Comparison of ENCODE assay signal across 19 mouse cellular contexts in genomic region chr6:140786058-140786457, GRCm38 (mm10). TPM values are rescaled to one million over a fixed set of nuclear protein-coding genes. Genes with fewer than 3 reads are reported as not detected.
DNase-seq lines count a peak whose midpoint lies in the region; ATAC-seq and TF ChIP-seq lines count a peak whose summit lies in the region.
"Had no signal": no experiment of that assay in that cellular context is flagged by ENCODE, and none has a peak within 500 bp of the region (broad histone marks: within the 10 kb centered on the region; RNA-seq: fewer than 3 reads in every experiment).

No protein-coding gene starts in this region.

- H3K9me3 ChIP-seq in heart, embryonic 11.5 days (replicated peaks; ENCODE audit: control insufficient read depth, low read length) = no peaks in the 10 kb centered on the region
- H3K9me3 ChIP-seq in kidney, embryonic 16.5 days (ENCODE audit: low read length) = no peaks in the 10 kb centered on the region
- no peaks in the 10 kb centered on the region for H3K9me3 ChIP-seq in midbrain, postnatal 0 days (ENCODE audit: low read length)
- H3K9me3 ChIP-seq: embryonic facial prominence, embryonic 12.5 days; forebrain, embryonic 13.5 days; heart, embryonic 13.5 days; limb, embryonic 12.5 days; midbrain, embryonic 13.5 days had no signal

- 49% methylated on average over 2 of the region's 2 CpGs for WGBS in heart, embryonic 11.5 days (ENCODE audit: insufficient replicate concordance)
- 26% methylated on average over 2 of the region's 2 CpGs for WGBS in kidney, embryonic 16.5 days
- WGBS in midbrain, postnatal 0 days = 70% methylated on average over 2 of the region's 2 CpGs

- no peaks in the 10 kb centered on the region for H3K4me1 ChIP-seq in heart, embryonic 11.5 days (ENCODE audit: control insufficient read depth, insufficient read depth, low read length)
- H3K4me1 ChIP-seq in kidney, embryonic 16.5 days (ENCODE audit: insufficient read depth, low read length) = peaks cover 8% of the 10 kb centered on the region; the same call in 1 of the 2 replicates
- no peaks in the 10 kb centered on the region for H3K4me1 ChIP-seq in midbrain, postnatal 0 days (ENCODE audit: insufficient read depth, low read length)
- H3K4me1 ChIP-seq: forebrain, embryonic 13.5 days; heart, embryonic 13.5 days; limb, embryonic 12.5 days; midbrain, embryonic 13.5 days had no signal

- no peak for TF ChIP-seq CTCF in midbrain, postnatal 0 days (IDR thresholded peaks at IDR 0.05)

- DNase-seq in heart, adult 8-10 months (ENCODE audit: low spot score) = no peak
- DNase-seq in heart, postnatal 4 days = peak; percentile 11
- peak; percentile 50 for DNase-seq in lung, postnatal 10 days
- DNase-seq in midbrain, postnatal 0 days (ENCODE audit: low spot score) = no peak
- DNase-seq in layer of hippocampus, postnatal 10 days (ENCODE audit: low spot score in 2 of 2) = no peak
- DNase-seq: cerebellum, adult 9-10 months; liver, postnatal 0 days; right cerebral cortex, adult 18-20 months had no signal

- no peak overlapping the region for H3K9ac ChIP-seq in heart, embryonic 11.5 days (ENCODE audit: low read depth, low read length)
- H3K9ac ChIP-seq in kidney, embryonic 16.5 days (replicated peaks; ENCODE audit: low read length) = no peak overlapping the region
- no peak overlapping the region for H3K9ac ChIP-seq in midbrain, postnatal 0 days (replicated peaks; ENCODE audit: low read length, poor library complexity, severe bottlenecking)
- H3K9ac ChIP-seq: embryonic facial prominence, embryonic 12.5 days; forebrain, embryonic 13.5 days; heart, embryonic 13.5 days; limb, embryonic 12.5 days; liver, postnatal 0 days; midbrain, embryonic 13.5 days had no signal

- ATAC-seq in heart, embryonic 11.5 days (replicated peaks; ENCODE audit: insufficient number of reproducible peaks, low FRiP score, low TSS enrichment) = peak; percentile 58; the same call in 1 of the 2 replicates
- ATAC-seq in kidney, embryonic 16.5 days (ENCODE audit: low FRiP score, low TSS enrichment) = peak; percentile 80; the same call in 1 of the 2 replicates
- no peak for ATAC-seq in inflammation-experienced regulatory T-cells, adult 6 months
- ATAC-seq in midbrain, postnatal 0 days (ENCODE audit: low FRiP score) = no peak
- ATAC-seq: forebrain, embryonic 13.5 days; liver, postnatal 0 days; midbrain, embryonic 13.5 days had no signal

- no peaks in the 10 kb centered on the region for H3K27me3 ChIP-seq in heart, embryonic 11.5 days (ENCODE audit: control insufficient read depth, insufficient read depth, low read length)
- H3K27me3 ChIP-seq in kidney, embryonic 16.5 days (ENCODE audit: insufficient read depth, low read length) = no peaks in the 10 kb centered on the region
- H3K27me3 ChIP-seq in midbrain, postnatal 0 days (ENCODE audit: insufficient read depth, low read length) = no peaks in the 10 kb centered on the region
- H3K27me3 ChIP-seq: embryonic facial prominence, embryonic 12.5 days; forebrain, embryonic 13.5 days; heart, embryonic 13.5 days; limb, embryonic 12.5 days; midbrain, embryonic 13.5 days had no signal

- H3K36me3 ChIP-seq in heart, embryonic 11.5 days (ENCODE audit: control insufficient read depth, insufficient read depth, low read length) = no peaks in the 10 kb centered on the region
- no peaks in the 10 kb centered on the region for H3K36me3 ChIP-seq in kidney, embryonic 16.5 days (ENCODE audit: insufficient read depth, low read length)
- no peaks in the 10 kb centered on the region for H3K36me3 ChIP-seq in midbrain, postnatal 0 days (ENCODE audit: insufficient read depth, low read length)
- H3K36me3 ChIP-seq: embryonic facial prominence, embryonic 12.5 days; heart, embryonic 13.5 days; limb, embryonic 12.5 days; midbrain, embryonic 13.5 days had no signal

- no peak overlapping the region for H3K4me2 ChIP-seq in heart, embryonic 11.5 days
- H3K4me2 ChIP-seq in kidney, embryonic 16.5 days (replicated peaks; ENCODE audit: low read depth, low read length) = no peak overlapping the region
- no peak overlapping the region for H3K4me2 ChIP-seq in midbrain, postnatal 0 days (ENCODE audit: low read depth, low read length, poor library complexity, severe bottlenecking)
- H3K4me2 ChIP-seq: embryonic facial prominence, embryonic 12.5 days; forebrain, embryonic 13.5 days; heart, embryonic 13.5 days; limb, embryonic 12.5 days; midbrain, embryonic 13.5 days had no signal

- no peak overlapping the region for H3K4me3 ChIP-seq in heart, embryonic 11.5 days (ENCODE audit: low read depth, low read length)
- H3K4me3 ChIP-seq in kidney, embryonic 16.5 days (ENCODE audit: low read length) = no peak overlapping the region
- no peak overlapping the region for H3K4me3 ChIP-seq in midbrain, postnatal 0 days (ENCODE audit: low read depth, low read length)
- H3K4me3 ChIP-seq: embryonic facial prominence, embryonic 12.5 days; forebrain, embryonic 13.5 days; heart, embryonic 13.5 days; limb, embryonic 12.5 days; midbrain, embryonic 13.5 days had no signal

- H3K27ac ChIP-seq in heart, embryonic 11.5 days (ENCODE audit: low read depth, low read length) = no peak overlapping the region
- H3K27ac ChIP-seq in kidney, embryonic 16.5 days (ENCODE audit: low read length) = no peak overlapping the region
- no peak overlapping the region for H3K27ac ChIP-seq in midbrain, postnatal 0 days (ENCODE audit: low read depth, low read length)
- H3K27ac ChIP-seq: embryonic facial prominence, embryonic 12.5 days; forebrain, embryonic 13.5 days; limb, embryonic 12.5 days; midbrain, embryonic 13.5 days had no signal

RNA-seq across cellular contexts. Expression of gene Gm11077, which starts 57.0 kb away (rescaled TPM):
- not detected in 2 replicates for polyA plus RNA-seq in heart, embryonic 11.5 days (2014; fragmentation: Nextera tagmentation; extraction: Ambion mirVana)
- not detected for total RNA-seq in heart, adult 8-10 months (2022)
- total RNA-seq in heart, postnatal 4 days (2021) = not detected
- not detected in 2 replicates for polyA plus RNA-seq in kidney, embryonic 16.5 days (2015; fragmentation: Nextera tagmentation; extraction: Ambion mirVana)
- polyA plus RNA-seq in inflammation-experienced regulatory T-cells, adult 6 months (2017; shearing (Covaris generic)) = not detected
- not detected in 2 replicates for total RNA-seq in midbrain, postnatal 0 days (2014; rRNA removed)
- not detected in 2 replicates for polyA plus RNA-seq in midbrain, postnatal 0 days (2015; fragmentation: Nextera tagmentation; extraction: Ambion mirVana)
- not detected for total RNA-seq in layer of hippocampus, postnatal 10 days (2021)
- total RNA-seq: gastrocnemius, adult 18-20 months; layer of hippocampus, postnatal 25 days had no signal
- polyA plus RNA-seq: embryonic facial prominence, embryonic 12.5 days; forebrain, embryonic 13.5 days; heart, embryonic 13.5 days; limb, embryonic 12.5 days; liver, postnatal 0 days; midbrain, embryonic 13.5 days; neural tube, embryonic 11.5 days had no signal

Comparison
In these comparisons a context has a peak if more than half of its experiments do, and no peak if none do; other contexts are left out.
1. DNase-seq: peak in heart, postnatal 4 days (single experiment) and lung, postnatal 10 days (single experiment); none in heart, adult 8-10 months (single experiment), midbrain, postnatal 0 days (single experiment) and layer of hippocampus, postnatal 10 days (0 of 2).
2. ATAC-seq: peak in heart, embryonic 11.5 days (single experiment) and kidney, embryonic 16.5 days (single experiment); none in inflammation-experienced regulatory T-cells, adult 6 months (single experiment) and midbrain, postnatal 0 days (single experiment).